Comparison of ENCODE assay signal across 19 mouse cellular contexts in genomic region chr1:156922921-156923320, GRCm38 (mm10).
"Had no signal": no experiment of that assay in that cellular context is flagged by ENCODE, and none has a peak within 500 bp of the region (broad histone marks: within the 10 kb centered on the region; RNA-seq: fewer than 3 reads in every experiment).

No protein-coding gene starts in this region.

- H3K27me3 ChIP-seq: liver, embryonic 13.5 days; midbrain, embryonic 12.5 days; midbrain, embryonic 15.5 days; neural tube, embryonic 13.5 days; stomach, embryonic 15.5 days had no signal

- H3K9me3 ChIP-seq: liver, embryonic 13.5 days; midbrain, embryonic 12.5 days; midbrain, embryonic 15.5 days; neural tube, embryonic 13.5 days; stomach, embryonic 15.5 days had no signal

- DNase-seq: kidney, adult 18-20 months; kidney, adult 9 months; kidney, postnatal 25 days; layer of hippocampus, adult 9-11 months; layer of hippocampus, postnatal 36 days; liver, embryonic 13.5 days; lung, embryonic 14.5 days; retina, postnatal 1 day; right cerebral cortex, postnatal 25 days; thymus, postnatal 25 days had no signal

- H3K4me1 ChIP-seq: stomach, embryonic 15.5 days had no signal

- H3K27ac ChIP-seq: kidney, postnatal 0 days; layer of hippocampus, adult 2 months; left cerebral cortex, adult 2 months; liver, embryonic 13.5 days; macrophage; midbrain, embryonic 12.5 days; midbrain, embryonic 15.5 days; neural tube, embryonic 13.5 days; stomach, embryonic 15.5 days had no signal

- H3K36me3 ChIP-seq: liver, embryonic 13.5 days; midbrain, embryonic 12.5 days; midbrain, embryonic 15.5 days; neural tube, embryonic 13.5 days; stomach, embryonic 15.5 days had no signal

- H3K4me3 ChIP-seq: layer of hippocampus, adult 2 months; left cerebral cortex, adult 2 months; liver, embryonic 13.5 days; midbrain, embryonic 12.5 days; midbrain, embryonic 15.5 days; myocyte; neural tube, embryonic 13.5 days; stomach, embryonic 15.5 days had no signal
